Mouse (Mus musculus): ENCODE results near the gene Spata46. TPM values are rescaled to one million over a fixed set of nuclear protein-coding genes. Genes with fewer than 3 reads are reported as not detected.

The Spata46 gene
- total and polyA plus RNA-seq, 3 experiments = 0.13 TPM; not detected in 2

GRCm38 (mm10) chr1:170299496-170299895, 9.1 kb upstream of the Spata46 start:
- no peaks in the 10 kb centered on the region for H3K79me2 ChIP-seq (ENCODE audit: control insufficient read depth, insufficient read depth, low read length, poor library complexity)
- no peak overlapping the region for H3K9ac ChIP-seq (ENCODE audit: control insufficient read depth, low read depth, low read length, poor library complexity, severe bottlenecking)
- H3K9me3 ChIP-seq (replicated peaks; ENCODE audit: insufficient read depth, low read length) = no peaks in the 10 kb centered on the region
- H3K27me3 ChIP-seq (ENCODE audit: control insufficient read depth in 1 of 2, insufficient read depth in 2 of 2, low read length in 2 of 2) = no peaks in the 10 kb centered on the region; a peak in 2 of 4 replicates
- H3K4me1 ChIP-seq (ENCODE audit: control insufficient read depth in 1 of 2, insufficient read depth in 2 of 2, low read length in 2 of 2) = no peaks in the 10 kb centered on the region
- no peak overlapping the region for H3K4me3 ChIP-seq (ENCODE audit: control insufficient read depth in 1 of 2, insufficient read depth in 1 of 2, low read depth in 2 of 2, low read length in 2 of 2)
- no peaks in the 10 kb centered on the region for H3K36me3 ChIP-seq (ENCODE audit: control insufficient read depth in 1 of 2, insufficient read depth in 2 of 2, low read length in 2 of 2)
- H3K27ac ChIP-seq (ENCODE audit: control insufficient read depth, low read depth, low read length) = no peak overlapping the region
- DNase-seq (ENCODE audit: low read depth, low spot score) = no peak
- no peak for TF ChIP-seq ETS1 (IDR thresholded peaks at IDR 0.05; ENCODE audit: low read depth, low read length)
- TF ChIP-seq MAFK (IDR thresholded peaks at IDR 0.05; ENCODE audit: borderline replicate concordance, low read depth, low read length) = no peak
- no peak for TF ChIP-seq TBP (IDR thresholded peaks at IDR 0.05; ENCODE audit: low read depth, low read length)
- no peak for TF ChIP-seq UBTF (IDR thresholded peaks at IDR 0.05; ENCODE audit: borderline replicate concordance, insufficient read depth, low read depth, low read length)
- TF ChIP-seq SIN3A (IDR thresholded peaks at IDR 0.05; ENCODE audit: low read length) = no peak
- no peak for TF ChIP-seq E2F4 (IDR thresholded peaks at IDR 0.05; ENCODE audit: borderline replicate concordance, low read depth, low read length)
- TF ChIP-seq POLR2AphosphoS2 (IDR thresholded peaks at IDR 0.05; ENCODE audit: low read length) = no peak
- TF ChIP-seq GABPA (IDR thresholded peaks at IDR 0.05; ENCODE audit: low read depth, low read length) = no peak
- TF ChIP-seq GATA1 (IDR thresholded peaks at IDR 0.05; ENCODE audit: low read depth, low read length) = no peak
- TF ChIP-seq KAT2A (conservative IDR thresholded peaks at IDR 0.05; ENCODE audit: low read depth, low read length) = no peak
- no peak for TF ChIP-seq HCFC1 (IDR thresholded peaks at IDR 0.05; ENCODE audit: low read depth, low read length)
- no peak for TF ChIP-seq ZMIZ1 (IDR thresholded peaks at IDR 0.05; ENCODE audit: low read depth, low read length)
- TF ChIP-seq MXI1 (IDR thresholded peaks at IDR 0.05; ENCODE audit: low read depth, low read length) = no peak
- no peak for TF ChIP-seq NRF1 (IDR thresholded peaks at IDR 0.05; ENCODE audit: insufficient read depth, low read depth, low read length, poor library complexity, severe bottlenecking)
- no peak for TF ChIP-seq TCF12 (IDR thresholded peaks at IDR 0.05; ENCODE audit: low read depth, low read length)
- TF ChIP-seq CHD2 (IDR thresholded peaks at IDR 0.05; ENCODE audit: low read length) = no peak
- no peak for TF ChIP-seq BHLHE40 (IDR thresholded peaks at IDR 0.05; ENCODE audit: borderline replicate concordance, low read depth, low read length)
- no peak for TF ChIP-seq SMC3 (IDR thresholded peaks at IDR 0.05; ENCODE audit: low read depth, low read length)
- no peak for TF ChIP-seq ZKSCAN1 (IDR thresholded peaks at IDR 0.05; ENCODE audit: low read depth, low read length)
- no peak for TF ChIP-seq MYC (IDR thresholded peaks at IDR 0.05; ENCODE audit: low read depth, low read length)

DNA sequence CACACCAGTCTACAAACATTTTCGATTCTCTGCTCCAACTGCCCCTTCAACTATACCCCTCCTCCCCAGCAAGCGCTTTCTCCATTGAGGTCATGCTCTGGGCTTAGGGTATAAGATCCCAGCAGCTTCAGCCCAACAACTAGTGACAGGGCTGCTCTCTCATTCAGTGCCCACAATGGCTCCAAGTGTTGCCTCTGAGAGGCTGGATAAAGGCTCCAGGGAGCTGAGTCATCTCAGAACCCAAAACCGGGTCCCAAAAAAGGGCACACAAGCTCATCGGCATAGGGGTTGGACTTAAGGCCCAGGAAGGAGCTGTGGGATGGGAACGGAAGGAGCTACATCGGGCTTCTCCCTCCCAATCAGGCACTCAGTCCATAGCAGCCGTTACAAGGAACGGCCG, 6.9 kb upstream of the Spata46 start:
- no peaks in the 10 kb centered on the region for H3K36me3 ChIP-seq (ENCODE audit: control insufficient read depth in 1 of 2, insufficient read depth in 2 of 2, low read length in 2 of 2)
- H3K27ac ChIP-seq (ENCODE audit: control insufficient read depth, low read depth, low read length) = no peak overlapping the region
- H3K4me3 ChIP-seq (ENCODE audit: control insufficient read depth in 1 of 2, insufficient read depth in 1 of 2, low read depth in 2 of 2, low read length in 2 of 2) = no peak overlapping the region
- TF ChIP-seq MYB (IDR thresholded peaks at IDR 0.05; ENCODE audit: low read depth, low read length) = no peak
- no peak for TF ChIP-seq MYC (IDR thresholded peaks at IDR 0.05; ENCODE audit: low read depth, low read length)
- TF ChIP-seq USF1 (IDR thresholded peaks at IDR 0.05; ENCODE audit: low read depth, low read length) = no peak
- TF ChIP-seq POLR2AphosphoS5 (IDR thresholded peaks at IDR 0.05; ENCODE audit: borderline replicate concordance, low read depth, low read length) = no peak
- TF ChIP-seq MXI1 (IDR thresholded peaks at IDR 0.05; ENCODE audit: low read depth, low read length) = no peak
- no peak for TF ChIP-seq KAT2A (conservative IDR thresholded peaks at IDR 0.05; ENCODE audit: low read depth, low read length)
- TF ChIP-seq BHLHE40 (IDR thresholded peaks at IDR 0.05; ENCODE audit: borderline replicate concordance, low read depth, low read length) = no peak
- no peak for TF ChIP-seq JUND (IDR thresholded peaks at IDR 0.05; ENCODE audit: low read depth, low read length)
- no peak for TF ChIP-seq E2F4 (IDR thresholded peaks at IDR 0.05; ENCODE audit: borderline replicate concordance, low read depth, low read length)
- no peak for TF ChIP-seq CTCF (IDR thresholded peaks at IDR 0.05 in 2 of 3, conservative IDR thresholded peaks at IDR 0.05 in 1 of 3; ENCODE audit: control insufficient read depth in 1 of 3, insufficient read depth in 1 of 3, low read depth in 2 of 3, low read length in 3 of 3, poor library complexity in 1 of 3, severe bottlenecking in 1 of 3)
- no peak for TF ChIP-seq CHD1 (IDR thresholded peaks at IDR 0.05; ENCODE audit: low read depth, low read length)
- TF ChIP-seq SMC3 (IDR thresholded peaks at IDR 0.05; ENCODE audit: low read depth, low read length) = no peak
- no peak for TF ChIP-seq MAFK (IDR thresholded peaks at IDR 0.05; ENCODE audit: borderline replicate concordance, low read depth, low read length)
- TF ChIP-seq USF2 (IDR thresholded peaks at IDR 0.05; ENCODE audit: borderline replicate concordance in 1 of 2, insufficient read depth in 1 of 2, low read depth in 1 of 2, low read length in 2 of 2) = no peak
- no peak for TF ChIP-seq TBP (IDR thresholded peaks at IDR 0.05; ENCODE audit: low read depth, low read length)
- TF ChIP-seq RCOR1 (IDR thresholded peaks at IDR 0.05; ENCODE audit: low read depth, low read length) = no peak
- TF ChIP-seq UBTF (IDR thresholded peaks at IDR 0.05; ENCODE audit: borderline replicate concordance, insufficient read depth, low read depth, low read length) = no peak
- TF ChIP-seq POLR2AphosphoS2 (IDR thresholded peaks at IDR 0.05; ENCODE audit: low read length) = no peak
- no peak for TF ChIP-seq TCF12 (IDR thresholded peaks at IDR 0.05; ENCODE audit: low read depth, low read length)
- TF ChIP-seq TAL1 (IDR thresholded peaks at IDR 0.05; ENCODE audit: low read length) = no peak
- H3K9ac ChIP-seq (ENCODE audit: control insufficient read depth, low read depth, low read length, poor library complexity, severe bottlenecking) = no peak overlapping the region
- no peak for DNase-seq (ENCODE audit: low read depth, low spot score)
- H3K9me3 ChIP-seq (replicated peaks; ENCODE audit: insufficient read depth, low read length) = no peaks in the 10 kb centered on the region
- no peaks in the 10 kb centered on the region; a peak in 2 of 4 replicates for H3K27me3 ChIP-seq (ENCODE audit: control insufficient read depth in 1 of 2, insufficient read depth in 2 of 2, low read length in 2 of 2)
- H3K79me2 ChIP-seq (ENCODE audit: control insufficient read depth, insufficient read depth, low read length, poor library complexity) = no peaks in the 10 kb centered on the region
- no peaks in the 10 kb centered on the region for H3K4me1 ChIP-seq (ENCODE audit: control insufficient read depth in 1 of 2, insufficient read depth in 2 of 2, low read length in 2 of 2)

Measured in MEL (cell line).